Mouse (Mus musculus): ENCODE measurements around the gene Tas2r138.
"Not testable (repeated sequence)": the region's sequence is repeated elsewhere in the genome, so short reads cannot be mapped to it uniquely, and the experiment has no call there.

Gene Tas2r138

DNA sequence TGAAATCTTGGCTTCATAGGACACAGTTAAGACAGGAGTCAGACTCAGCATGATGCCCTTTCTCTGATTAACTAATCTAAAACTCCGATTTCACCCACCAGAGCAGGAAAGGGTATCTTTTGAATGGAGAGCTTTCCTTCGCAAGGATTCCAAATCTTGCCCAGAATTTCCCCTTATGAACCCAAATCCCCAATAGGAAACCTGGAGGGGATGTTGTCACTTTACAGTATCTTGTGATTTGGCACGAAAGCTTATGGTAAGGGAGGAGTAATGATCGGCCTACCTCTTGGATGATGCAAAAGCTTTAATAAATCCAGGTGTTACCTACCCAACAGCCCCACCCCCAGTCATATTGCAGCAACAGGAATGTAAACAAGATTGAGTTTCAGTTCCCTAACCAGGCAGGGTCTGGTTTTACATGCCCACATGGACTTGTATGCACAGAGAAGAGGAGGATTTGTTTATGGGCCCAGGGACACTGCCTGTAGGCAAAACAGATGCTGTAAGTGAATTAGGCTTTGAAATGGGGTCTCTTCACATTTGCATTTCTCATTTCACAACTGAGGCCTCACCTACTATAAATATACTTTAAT, at the start of gene Tas2r138:
Tas2r138 (minus strand) TSS at position 51 of the 593 bp plus-strand sequence.
- no peak for DNase-seq

DNA sequence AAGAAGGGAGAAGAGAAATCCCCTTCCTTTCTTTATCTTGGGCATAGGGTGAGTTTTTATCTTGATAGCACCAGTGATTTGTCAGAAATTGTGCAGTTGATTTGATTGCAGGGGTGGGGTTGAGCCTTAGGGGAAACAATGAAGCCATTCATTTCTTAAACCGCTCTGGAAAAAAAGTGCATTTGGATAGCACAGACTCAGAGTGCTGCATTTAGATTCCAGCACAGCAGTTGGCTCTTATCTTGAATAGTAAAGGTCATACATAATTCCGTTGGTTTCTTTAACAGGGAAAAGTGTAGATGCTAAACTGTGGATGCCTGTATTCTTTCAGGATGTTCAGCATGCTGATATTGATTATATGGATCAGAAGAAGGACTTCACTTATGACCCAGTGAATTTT, 47.8 kb upstream of the Tas2r138 start:
- DNase-seq = no peak

DNA sequence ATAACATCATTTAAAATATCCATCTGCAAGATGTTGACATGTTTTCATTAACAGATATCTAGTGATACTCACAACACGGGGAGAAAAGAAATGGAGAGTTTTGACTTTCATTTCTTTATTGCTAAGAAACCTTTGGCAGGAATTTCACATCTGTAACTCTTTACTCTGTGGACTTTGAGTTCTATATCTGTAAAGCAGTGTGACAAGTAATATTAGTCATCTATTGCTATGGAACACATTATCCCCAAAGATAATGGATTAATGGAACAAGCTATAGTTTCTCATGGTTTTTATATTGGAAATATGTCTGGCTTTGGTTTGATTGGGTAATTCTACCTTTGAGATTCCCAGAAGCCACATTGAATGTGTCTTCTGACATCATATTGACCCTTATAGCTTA, 37.8 kb upstream of the Tas2r138 start:
- no peak for DNase-seq

DNA sequence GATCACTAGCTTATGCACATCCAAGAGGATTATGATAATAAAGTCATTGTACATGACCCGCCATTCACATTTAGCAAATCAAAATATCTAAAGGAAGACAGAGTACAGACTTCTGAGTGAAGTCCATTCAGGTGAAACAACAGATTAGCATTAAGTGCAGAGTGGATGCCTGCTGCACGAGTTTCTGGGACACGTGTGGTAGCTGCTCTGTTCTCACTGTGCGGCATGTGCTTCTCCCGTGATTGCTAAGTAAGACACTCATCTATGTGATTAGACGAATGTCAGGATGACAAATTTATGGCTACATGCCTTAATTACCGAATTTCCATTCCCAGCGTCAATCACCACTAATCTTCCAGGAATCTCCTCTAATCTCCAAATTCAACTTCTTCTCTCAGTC, 32.6 kb upstream of the Tas2r138 start:
- DNase-seq = no peak

DNA sequence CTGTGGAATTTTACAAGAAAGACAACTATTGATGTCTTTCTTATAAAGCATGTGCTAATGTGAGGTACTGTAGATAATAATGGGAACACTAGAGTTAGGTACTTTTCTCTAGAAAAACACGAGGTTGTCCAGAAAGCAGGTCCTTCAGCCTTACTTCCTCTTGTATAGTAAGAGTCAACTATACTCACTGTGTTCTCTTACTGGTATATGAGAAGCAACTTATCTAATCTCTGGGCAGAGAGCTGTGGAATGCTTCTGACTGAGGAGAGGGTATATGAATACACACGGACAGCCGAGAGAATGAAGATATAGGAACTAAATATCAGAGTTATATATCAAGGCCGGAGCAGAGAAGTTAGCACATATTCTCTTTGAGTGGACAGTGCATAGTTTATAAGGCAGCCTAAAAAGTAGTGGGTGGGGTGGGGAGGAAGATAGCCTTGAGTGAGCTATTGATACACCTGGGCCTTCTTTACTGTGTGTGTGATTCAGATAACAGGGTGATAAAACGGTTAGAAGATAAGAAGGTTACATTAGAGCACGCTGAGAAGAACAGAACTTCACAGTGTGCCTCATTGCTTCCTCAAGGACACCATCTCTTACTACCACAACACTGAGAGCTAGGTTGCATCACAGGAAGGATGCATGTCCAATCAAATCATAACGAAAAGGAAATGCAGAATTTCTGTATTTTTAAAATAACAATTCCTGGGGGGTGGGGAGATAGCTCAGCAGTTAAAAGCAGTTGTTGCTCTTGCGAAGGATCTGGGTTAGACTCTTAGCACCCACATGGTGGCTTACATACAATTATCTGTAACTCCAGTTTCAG, 27.8 kb upstream of the Tas2r138 start:
- DNase-seq = no peak

DNA sequence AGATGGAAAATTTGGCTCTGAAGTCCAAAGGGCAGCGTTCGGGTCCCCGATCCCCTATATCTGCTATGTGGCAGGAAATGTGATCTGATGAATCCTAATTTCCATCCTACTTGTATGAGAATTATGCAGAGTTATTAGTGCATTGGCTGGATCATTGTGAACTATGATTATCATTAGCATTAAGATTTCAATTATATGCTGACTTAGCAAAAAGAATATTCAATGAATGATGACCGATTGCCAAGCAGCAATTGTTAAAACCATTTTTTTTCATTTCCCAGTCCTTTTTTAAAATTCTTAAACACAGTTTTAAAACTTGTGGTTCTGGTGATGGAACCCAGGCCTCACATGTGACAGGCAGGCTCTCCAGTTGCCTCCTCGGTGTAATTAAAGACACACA, 24.6 kb upstream of the Tas2r138 start:
- no peak for DNase-seq

DNA sequence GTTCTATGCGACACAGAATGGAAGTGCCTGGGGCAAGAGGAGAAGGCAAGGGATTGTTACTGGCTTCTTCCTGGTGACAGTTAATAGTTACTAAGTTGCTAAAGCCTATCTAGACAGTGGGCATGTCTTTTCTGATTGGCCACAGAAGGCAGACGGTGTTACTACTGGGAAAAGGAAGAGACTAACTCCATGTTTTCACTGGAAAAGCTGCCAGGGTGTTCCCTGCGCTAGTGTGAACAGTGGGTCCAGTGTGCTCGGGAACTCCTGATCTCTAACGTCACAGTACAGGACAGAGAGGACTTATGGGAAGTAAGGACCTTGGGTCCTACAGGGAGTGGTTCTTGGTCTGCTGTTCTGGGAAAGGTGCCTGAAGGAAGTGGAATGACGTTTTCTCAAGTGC, 22.4 kb upstream of the Tas2r138 start:
- DNase-seq = no peak

DNA sequence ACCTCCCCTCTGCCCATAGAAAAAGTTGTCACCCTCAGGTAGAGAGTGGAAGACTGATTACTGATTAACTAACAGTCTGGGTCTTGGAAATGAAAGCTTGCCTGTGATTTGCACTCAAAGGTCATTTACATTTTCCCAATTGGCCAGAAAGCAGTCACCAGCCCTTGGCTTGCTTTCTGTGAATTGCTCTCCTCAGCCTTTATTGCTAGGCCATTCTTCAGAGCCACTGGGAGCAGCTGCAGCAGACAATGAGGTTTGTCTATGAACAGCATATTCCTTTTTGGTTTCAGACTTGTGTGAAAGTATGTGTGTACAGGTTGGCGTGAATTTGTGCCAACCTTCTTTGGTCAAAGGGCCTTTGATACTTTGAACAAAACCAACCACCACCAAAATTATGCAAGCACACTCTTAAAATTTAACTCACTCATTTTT, 21.5 kb upstream of the Tas2r138 start:
- no peak for DNase-seq

DNA sequence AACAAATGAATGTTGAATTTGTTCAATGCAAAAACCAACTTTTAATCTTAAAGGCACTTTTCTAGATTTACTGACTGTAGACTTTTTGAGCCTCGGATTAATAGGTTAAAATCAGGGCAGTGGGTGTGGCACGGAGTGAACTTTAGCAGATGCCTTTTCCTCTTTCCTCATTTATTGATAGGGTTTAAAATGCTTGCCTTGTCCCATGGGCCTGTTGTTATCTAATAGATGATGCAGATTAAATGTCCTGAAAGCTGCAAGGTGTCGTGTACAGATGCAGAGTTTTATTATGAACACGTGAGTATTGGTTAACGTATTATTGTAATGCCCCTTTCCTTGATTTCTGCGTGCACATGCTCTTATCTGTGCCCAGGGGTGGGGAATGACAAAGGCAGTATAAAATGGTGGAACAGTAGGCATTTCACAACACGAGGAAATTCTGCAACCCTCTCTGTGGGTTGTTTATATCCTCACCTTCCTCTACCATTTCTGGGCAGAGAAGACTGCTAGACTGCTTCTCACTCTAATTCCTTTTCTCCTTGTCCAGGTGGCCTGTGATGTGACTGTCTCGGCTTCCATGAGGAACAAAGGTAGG, 15.4 kb upstream of the Tas2r138 start, which contains the start of gene Mgam:
Mgam (plus strand) TSS at position 426 of the 595 bp plus-strand sequence.
- no peak for DNase-seq

DNA sequence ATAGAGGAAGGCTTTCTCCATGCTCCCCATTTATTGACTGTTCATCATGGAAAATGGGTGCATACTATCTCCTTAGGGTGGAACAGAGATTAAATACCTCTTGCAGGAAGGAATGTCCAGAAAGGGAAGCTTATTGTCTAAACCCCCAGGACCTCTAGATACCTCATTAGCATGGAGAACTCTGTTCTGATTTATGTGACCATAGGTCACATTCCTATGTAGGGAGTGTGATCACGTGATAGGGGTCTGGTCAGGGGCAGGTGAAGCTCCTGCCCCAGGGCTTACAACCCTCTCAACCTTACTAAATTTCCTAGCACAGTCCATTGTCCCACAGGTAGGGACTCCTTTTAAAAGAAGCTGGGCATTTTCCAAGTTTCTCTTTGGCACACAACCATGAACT, 13.0 kb upstream of the Tas2r138 start:
- no peak for DNase-seq

DNA sequence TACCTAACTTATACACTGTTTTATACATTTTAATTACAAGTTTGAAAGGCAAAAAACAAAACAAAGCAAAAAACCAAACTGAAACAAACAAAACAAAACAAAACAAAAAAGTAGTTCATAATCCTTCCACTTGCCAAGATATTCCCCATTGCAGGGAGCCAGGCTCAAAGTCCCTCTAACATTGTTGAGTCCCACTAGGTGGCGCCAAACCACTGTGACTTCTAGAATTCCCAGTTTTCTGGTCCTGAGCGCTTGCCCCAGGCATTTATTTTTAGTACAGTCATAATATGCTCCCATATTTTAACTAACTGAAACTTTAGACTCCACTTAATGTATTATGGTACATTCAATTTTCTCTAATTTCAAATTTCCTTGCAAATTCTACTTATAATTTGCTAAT, 4.9 kb upstream of the Tas2r138 start:
- peak; percentile 56 to 66 for DNase-seq

DNA sequence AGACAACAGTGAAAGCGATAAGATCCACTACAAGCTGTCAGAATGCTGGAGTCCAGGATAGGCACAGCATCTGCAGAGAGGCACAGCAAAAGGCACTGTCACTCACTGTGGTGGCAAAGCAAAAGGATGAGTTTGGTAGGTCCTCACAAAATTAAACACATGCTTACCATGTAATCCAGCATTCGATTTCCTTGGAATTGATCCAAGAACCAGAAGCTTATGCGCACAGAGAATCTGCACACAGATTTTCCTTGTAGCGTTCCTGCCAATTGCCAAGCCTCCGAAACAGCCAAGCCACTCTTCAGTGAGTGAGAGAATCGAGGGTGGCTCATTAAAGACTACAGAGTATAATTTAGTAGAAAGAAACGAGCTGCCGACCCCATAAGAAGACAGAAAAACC, 2.9 kb downstream of the Tas2r138 start:
- DNase-seq = no peak

DNA sequence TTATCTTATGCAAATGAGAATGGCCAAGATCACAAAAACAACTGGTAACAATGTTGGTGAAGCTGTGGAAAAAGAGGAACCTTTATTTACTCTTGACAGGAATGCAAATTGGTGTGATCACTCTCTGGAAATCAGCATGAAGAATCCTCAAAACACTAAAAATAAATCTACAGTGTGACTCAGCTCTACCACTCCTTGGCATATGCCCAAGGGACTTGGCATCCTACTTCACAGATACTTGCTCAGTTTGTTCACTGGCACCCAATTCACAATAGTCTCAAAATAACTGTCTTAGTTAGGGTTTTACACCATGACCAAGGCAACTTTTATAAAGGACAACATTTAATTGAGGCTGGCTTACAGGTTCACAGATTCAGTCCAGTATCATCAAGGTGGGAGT, 5.7 kb downstream of the Tas2r138 start:
- peak; percentile 50 to 74 for DNase-seq

DNA sequence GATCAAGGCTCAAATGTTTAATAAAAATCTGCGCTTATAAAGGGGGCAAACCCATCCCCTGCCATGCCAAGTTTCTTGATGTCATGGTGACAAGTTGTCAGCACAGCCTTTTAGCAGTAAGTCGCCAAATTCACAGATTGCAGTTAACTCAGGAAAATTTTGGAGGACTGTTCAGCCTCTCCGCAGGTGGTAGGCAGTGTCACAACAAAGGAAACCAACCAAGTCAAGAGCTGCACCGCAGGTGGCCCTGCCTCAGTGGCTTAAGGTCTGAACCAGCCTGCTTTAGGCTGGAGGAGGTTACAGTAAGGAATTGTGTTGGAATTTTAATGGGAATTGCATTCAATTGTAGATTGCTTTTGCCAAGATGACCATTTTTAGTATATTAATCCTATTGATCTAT, 14.6 kb downstream of the Tas2r138 start:
- DNase-seq = not testable (repeated sequence)

DNA sequence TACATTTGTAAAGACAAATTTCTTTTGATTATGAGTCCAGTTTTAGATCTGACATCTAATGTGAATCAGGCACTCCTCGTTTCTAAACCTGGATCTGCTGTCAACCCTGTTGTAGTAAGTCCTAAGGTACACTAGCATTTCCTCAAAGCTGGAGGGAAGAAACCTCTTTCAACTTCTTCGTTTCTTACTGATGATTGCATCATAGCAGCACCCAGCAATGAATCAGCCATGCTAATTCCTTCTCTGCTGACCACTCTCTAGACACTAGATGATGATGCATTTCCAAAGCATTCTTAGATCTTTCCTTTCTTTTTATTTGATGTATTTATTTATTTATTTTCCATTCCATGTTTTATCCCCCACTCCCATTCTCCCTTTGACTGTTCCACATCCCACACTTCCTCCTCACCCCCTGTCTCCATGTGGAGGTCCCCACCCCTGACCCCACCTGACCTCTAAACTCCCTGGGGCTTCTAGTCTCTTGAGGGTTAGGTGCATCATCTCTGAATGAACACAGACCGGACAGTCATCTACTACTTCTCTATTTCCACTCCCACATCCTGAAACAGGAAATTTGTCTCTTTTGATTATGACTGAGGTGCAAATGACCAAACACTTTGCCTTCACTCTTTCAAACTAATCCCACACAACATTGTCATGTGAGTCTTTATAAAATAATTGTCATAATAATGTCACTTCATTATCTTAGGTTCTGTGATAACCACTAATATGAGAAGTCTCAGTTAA, 18.1 kb downstream of the Tas2r138 start:
- no peak for DNase-seq

DNA sequence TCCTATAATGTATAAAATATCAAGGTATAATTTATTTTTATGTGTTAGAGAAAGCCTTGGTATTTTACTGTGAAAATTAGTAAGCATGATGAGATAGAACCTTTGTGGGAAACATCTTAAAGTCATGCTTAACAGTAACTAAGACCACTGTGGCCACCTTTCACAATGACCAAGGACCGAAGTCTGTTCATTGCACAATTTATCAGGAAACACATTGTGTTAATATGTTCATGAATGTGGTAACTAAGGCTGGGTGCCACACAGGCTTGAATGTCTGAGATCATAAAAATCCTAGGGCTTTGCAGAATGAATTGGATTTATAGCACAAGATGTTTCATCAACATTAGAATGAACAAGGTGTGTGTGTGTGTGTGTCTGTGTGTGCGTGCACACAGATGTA, 24.8 kb downstream of the Tas2r138 start:
- no peak for DNase-seq

DNA sequence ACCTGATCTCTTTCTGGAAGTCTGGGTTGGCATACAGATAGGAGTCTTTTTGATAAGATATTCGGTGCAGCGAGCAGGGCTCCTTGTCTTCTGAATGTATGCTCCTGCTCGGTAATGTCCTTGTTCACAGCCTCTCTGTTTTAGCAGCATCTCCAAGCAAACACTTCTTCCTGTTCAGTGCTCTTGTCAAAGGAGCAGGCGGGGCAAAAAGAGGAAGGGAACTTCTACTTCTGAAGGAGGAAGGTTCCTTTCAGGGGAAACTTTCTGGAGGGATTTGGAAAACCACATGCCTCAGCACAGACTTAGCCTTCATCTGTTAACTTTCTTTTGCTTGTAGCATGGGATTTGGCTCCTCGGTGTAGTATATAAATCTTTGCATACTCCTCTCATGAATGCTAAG, 27.5 kb downstream of the Tas2r138 start, which contains the start of gene Clec5a:
Clec5a (minus strand) TSS at position 177 of the 400 bp plus-strand sequence.
- no peak for DNase-seq

DNA sequence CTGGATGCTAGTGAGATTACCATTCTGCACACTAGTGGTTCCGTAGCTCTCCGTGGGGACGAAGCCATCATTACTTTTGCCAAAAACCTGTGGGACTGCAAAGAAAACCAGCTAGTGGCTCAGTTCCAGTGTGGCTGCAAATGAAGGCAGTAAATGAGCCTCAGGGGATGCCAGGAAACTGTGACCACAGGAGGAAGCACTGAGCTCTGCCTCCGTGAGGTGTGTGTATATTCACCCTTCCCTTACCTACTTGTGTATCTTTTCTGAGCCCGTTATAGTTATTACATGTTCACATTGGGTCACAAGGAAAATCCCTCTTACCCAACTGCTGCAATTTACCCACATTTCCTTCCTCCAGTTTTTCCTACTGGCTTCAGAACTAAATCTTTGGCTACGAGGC, 28.8 kb downstream of the Tas2r138 start:
- DNase-seq = no peak

DNA sequence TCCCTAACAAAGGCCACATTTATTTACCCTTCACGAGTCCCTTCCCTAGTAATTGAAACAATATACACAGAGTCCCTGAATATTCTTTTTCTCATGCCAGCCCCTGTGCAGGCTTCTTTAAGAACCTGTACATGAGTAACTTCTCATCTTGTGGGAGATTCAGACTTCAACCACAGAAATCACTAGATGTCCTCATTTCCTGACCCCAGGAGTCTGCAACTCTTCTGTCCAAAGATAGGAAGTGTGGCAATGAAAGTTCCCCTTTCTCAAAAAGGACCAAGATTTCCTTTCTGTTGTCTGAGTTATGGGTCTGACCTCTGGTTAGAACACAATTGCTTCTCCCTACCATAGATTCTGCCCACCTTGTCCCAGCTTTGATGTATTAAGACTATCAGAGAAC, 36.8 kb downstream of the Tas2r138 start:
- DNase-seq = no peak

DNA sequence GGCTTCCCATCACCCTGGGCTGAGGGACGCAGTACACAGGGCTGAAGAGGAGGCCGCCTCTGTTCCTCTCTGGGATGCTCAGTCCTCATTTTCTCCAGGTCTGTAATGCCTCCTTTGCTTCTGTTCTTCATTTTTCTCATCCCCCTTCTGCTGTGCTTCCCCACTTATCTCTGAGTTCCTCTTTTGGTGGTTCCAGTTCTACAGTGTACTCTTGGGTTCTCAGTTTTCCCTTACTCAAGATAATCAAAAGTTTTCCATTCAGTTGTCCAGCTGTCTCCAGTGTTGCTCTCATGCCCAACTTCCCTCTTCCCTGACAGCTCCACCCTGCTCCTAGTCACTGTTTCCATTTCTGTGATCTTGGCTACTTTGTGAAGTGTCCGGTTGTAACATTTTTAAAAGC, 39.5 kb downstream of the Tas2r138 start:
- no peak for DNase-seq

DNA sequence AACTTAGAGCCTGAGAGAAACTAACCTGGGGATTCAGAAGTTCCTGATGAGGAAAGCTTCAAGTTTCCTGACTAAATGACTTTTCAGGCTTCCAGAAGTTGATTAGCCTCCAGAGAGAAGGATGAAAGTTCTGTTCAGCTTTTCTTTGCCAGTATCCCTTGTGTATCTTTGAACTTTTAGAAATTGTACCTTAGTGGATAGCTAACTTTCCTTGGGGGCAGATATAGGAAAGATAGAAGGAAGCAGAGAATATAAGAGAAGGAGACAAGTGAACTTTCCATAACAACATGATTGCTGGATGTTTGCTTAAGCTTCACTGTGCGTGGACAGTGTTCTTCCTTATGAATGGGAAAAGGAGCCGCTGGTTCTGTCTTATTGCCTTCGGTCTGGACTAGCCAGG, 43.9 kb downstream of the Tas2r138 start, which contains the start of gene Olfr460:
Olfr460 (plus strand) TSS at position 301 of the 400 bp plus-strand sequence.
- no peak for DNase-seq

Measured in cerebellum, postnatal 36 days (tissue).